Mouse (Mus musculus) hindbrain, embryonic 12.5 days (tissue): ENCODE measurements around the gene Pgbd5. TPM values are rescaled to one million over a fixed set of nuclear protein-coding genes. Genes with fewer than 3 reads are reported as not detected.

Experiments
- ATAC-seq: fragments of 200-750 bp; cut with Nextera tagmentation; 2 replicates; pipeline ENCODE4 v1.8.0; 2017; ENCODE audit warnings: moderate TSS enrichment; ENCODE audit not compliant: low FRiP score
- H3K27ac ChIP-seq: fragments of 300-500 bp; sonication (generic); 2 replicates; pipeline ENCODE4 v1.5.1; 2016; ENCODE audit warnings: mild to moderate bottlenecking
- H3K27me3 ChIP-seq: fragments of 300-500 bp; sonication (generic); 2 replicates; pipeline ENCODE4 v1.6.1; 2016; ENCODE audit warnings: mild to moderate bottlenecking
- H3K36me3 ChIP-seq: fragments of 300-500 bp; sonication (generic); 2 replicates; pipeline ENCODE4 v1.6.1; 2016; ENCODE audit warnings: mild to moderate bottlenecking
- H3K4me1 ChIP-seq: fragments of 300-500 bp; sonication (generic); 2 replicates; pipeline ENCODE4 v1.6.1; 2016
- H3K4me2 ChIP-seq: fragments of 300-500 bp; sonication (generic); replicated peaks from 2 replicates; pipeline ENCODE4 v1.6.1; 2016; ENCODE audit warnings: mild to moderate bottlenecking
- H3K4me3 ChIP-seq: fragments of 300-500 bp; sonication (generic); 2 replicates; pipeline ENCODE4 v1.5.1; 2016; ENCODE audit warnings: mild to moderate bottlenecking
- H3K9ac ChIP-seq: fragments of 300-500 bp; sonication (generic); 2 replicates; pipeline ENCODE4 v1.6.1; 2016; ENCODE audit warnings: mild to moderate bottlenecking, moderate library complexity
- H3K9me3 ChIP-seq: fragments of 300-500 bp; sonication (generic); replicated peaks from 2 replicates; pipeline ENCODE4 v1.6.1; 2016; ENCODE audit warnings: mild to moderate bottlenecking
- WGBS: fragments of 180-500 bp; shearing (Covaris S2); methylation state at CpG from one replicate; pipeline ENCODE4 v1.1.7; 2016; 5-methylcytosine and 5-hydroxymethylcytosine counted together
- polyA plus RNA-seq: library from polyadenylated mRNA; unstranded; fragments of >200 nt; fragmentation: Nextera tagmentation; extraction: Ambion mirVana; gene quantifications from 2 replicates; pipeline ENCODE4 v1.2.1, GENCODE M21; 2016

The Pgbd5 gene
- polyA plus RNA-seq, 1 experiment from 2014 or later, result 6.4 TPM

DNA sequence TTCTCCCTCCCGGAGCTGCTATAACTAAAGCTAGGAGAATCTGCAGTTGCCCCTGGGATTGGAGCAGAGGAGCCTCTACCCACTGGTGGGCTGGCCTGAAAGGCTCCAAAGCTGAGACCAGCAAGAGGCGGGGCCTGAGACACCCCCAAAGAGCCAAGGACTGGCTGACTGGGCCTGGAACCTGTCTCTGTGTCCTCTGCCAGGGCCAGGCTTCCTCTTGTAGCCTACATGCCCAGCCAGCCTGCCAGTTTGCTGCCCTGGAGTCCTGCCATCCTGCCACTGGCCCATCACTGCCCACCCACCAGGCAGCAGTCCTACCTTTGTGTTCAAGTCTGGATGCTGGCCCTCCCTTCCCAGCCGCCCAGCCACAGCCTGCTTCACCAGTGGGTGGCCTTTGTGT lies 109.0 kb downstream of the Pgbd5 start:
- Histone ChIP-seq H3K27ac (peak overlapping the region; percentile 52; the same call in 1 of the 2 replicates), H3K4me2 (no peak overlapping the region), H3K9ac (no peak overlapping the region), H3K4me1 (peaks cover 25% of the 10 kb centered on the region), H3K9me3 (no peaks in the 10 kb centered on the region), H3K27me3 (no peaks in the 10 kb centered on the region), H3K4me3 (no peak overlapping the region), H3K36me3 (peaks cover 69% of the 10 kb centered on the region)
- WGBS, result 38% methylated on average over 3 of the region's 3 CpGs
- peak; percentile 33; the same call in 1 of the 2 replicates for ATAC-seq

DNA sequence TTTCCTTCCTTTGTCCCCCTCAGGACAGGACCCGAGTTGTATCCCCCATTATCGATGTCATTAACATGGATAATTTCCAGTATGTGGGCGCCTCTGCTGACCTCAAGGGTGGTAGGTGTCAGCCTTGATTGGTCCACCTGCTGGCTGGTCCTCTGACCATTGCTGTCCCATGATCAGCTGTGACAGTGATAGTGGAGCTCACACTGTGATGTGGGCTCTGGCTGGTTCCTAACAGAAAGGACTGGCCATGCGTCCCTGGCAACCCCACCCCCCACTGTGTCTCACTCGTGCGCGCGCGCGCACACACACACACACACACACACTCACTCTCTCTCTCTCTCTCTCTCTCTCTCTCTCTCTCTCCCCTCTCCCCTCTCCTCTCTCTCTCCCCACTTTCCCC lies 109.8 kb downstream of the Pgbd5 start:
- ATAC-seq, result 0 out of 2 replicates have a peak, but pooled peaks have one; percentile 30
- H3K27ac ChIP-seq, result 0 out of 2 replicates have a peak overlapping the region, but pooled peaks have one; percentile 37
- 39% methylated on average over 7 of the region's 10 CpGs for WGBS

DNA sequence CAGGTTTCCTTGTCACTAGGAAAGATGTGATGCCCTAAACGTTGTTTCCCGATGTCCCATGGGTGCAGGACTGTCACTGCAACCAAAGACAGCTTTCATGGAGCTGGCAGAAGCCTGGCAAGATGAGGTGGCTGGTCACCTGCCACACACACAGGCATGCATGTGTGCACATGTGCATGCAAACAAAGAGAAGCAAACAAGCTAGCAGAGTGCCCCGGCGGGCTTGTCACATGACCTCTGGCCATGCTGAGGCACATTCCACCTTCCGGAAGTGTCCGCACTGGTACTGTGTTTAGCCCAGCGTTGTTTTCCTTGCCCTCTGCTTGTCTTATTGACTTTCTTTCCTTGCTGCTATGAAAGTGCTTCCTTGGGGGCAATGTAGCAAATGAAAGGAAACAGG lies 111.2 kb downstream of the Pgbd5 start:
- no peak for ATAC-seq
- peaks cover 68% of the 10 kb centered on the region for H3K36me3 ChIP-seq
- no peaks in the 10 kb centered on the region for H3K27me3 ChIP-seq
- no peak overlapping the region for H3K4me3 ChIP-seq
- no peaks in the 10 kb centered on the region for H3K9me3 ChIP-seq
- 78% methylated on average over 7 of the region's 7 CpGs for WGBS
- H3K9ac ChIP-seq, result no peak overlapping the region
- H3K27ac ChIP-seq, result no peak overlapping the region
- no peak overlapping the region for H3K4me2 ChIP-seq
- peaks cover 23% of the 10 kb centered on the region for H3K4me1 ChIP-seq

More for the DNA sequence above, 109.8 kb downstream of the Pgbd5 start:
- Histone ChIP-seq H3K4me2 (no peak overlapping the region), H3K9ac (no peak overlapping the region), H3K4me3 (no peak overlapping the region), H3K4me1 (peaks cover 23% of the 10 kb centered on the region), H3K27me3 (no peaks in the 10 kb centered on the region), H3K9me3 (no peaks in the 10 kb centered on the region), H3K36me3 (peaks cover 67% of the 10 kb centered on the region)

DNA sequence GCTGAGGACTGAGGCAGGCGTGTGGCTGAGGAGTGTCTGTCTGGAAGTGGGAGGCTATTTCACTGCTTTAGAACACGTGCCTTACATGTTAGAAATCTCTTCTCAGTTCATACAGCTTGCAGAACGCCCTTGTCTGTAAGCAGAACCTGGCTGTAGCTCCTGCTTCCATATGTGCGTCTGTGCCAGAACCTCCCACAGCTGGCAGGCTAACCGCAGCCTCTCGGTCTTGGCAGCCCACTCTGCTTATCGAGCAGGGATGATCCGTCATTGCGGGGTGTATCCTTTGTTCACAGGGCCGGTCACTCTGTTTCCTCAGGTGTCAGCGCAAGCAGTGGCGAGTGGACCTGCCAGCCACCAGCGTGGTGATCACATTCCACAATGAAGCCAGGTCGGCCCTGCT lies 116.1 kb downstream of the Pgbd5 start:
- Histone ChIP-seq H3K27me3 (no peaks in the 10 kb centered on the region), H3K4me2 (no peak overlapping the region), H3K36me3 (peaks cover 51% of the 10 kb centered on the region), H3K4me3 (no peak overlapping the region), H3K4me1 (peaks cover 40% of the 10 kb centered on the region), H3K9me3 (no peaks in the 10 kb centered on the region), H3K9ac (no peak overlapping the region), H3K27ac (no peak overlapping the region)
- no peak for ATAC-seq
- WGBS, result 93% methylated on average over 14 of the region's 14 CpGs

DNA sequence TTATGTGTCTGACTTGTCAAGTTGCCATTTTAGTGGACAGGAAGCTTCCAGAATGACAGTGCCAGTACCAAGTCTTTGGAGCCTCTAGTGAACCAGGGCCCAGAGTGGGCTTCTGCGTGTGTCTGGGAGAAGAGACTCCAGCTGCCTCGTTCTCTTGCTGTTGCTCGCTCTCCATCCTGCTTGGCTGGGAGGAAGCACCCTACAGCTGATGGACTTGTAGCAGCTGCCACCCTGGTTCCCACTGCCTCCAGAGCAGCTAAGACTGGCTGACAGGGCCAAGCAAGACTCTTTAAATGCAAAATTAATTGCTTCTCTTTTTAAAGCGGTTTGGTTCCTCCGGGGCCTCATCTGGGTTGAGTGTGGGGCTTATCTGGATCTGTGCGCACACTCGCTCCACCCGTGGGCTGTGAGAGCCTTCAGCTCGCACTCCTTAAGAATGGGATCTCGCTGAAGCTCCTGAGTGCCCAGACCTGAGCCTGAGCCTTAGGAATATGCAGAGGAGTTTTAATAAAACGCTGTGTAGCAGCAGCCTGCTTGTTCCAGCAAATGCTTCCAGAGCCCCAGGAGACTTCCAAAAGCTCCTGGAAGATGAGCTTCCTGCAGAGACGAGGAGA lies 118.1 kb downstream of the Pgbd5 start:
- H3K4me2 ChIP-seq, result no peak overlapping the region; the same call in 1 of the 2 replicates
- peaks cover 48% of the 10 kb centered on the region for H3K4me1 ChIP-seq
- H3K27ac ChIP-seq, result peak overlapping the region; percentile 66
- H3K27me3 ChIP-seq, result no peaks in the 10 kb centered on the region
- peaks cover 35% of the 10 kb centered on the region for H3K36me3 ChIP-seq
- WGBS, result 52% methylated on average over 12 of the region's 12 CpGs
- H3K9me3 ChIP-seq, result no peaks in the 10 kb centered on the region
- H3K4me3 ChIP-seq, result no peak overlapping the region
- 0 out of 2 replicates have a peak, but pooled peaks have one; percentile 33 for ATAC-seq
- peak overlapping the region; percentile 41; the same call in 1 of the 2 replicates for H3K9ac ChIP-seq

DNA sequence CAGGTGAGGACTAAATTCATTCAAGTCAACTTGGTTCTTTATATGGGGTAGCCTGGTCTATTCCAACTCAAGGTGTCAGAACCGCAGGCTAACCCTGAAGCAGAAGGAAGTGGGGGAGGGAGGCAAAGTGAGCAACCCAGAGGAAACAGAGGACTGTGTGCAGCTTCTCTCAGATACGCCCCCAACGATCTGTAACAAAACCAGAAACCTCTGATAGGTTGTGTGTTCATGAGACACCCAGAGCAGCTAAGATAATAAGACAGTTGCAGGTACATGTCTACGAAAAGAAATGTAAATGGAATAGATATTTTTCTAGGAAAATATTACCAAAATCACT lies 120.2 kb downstream of the Pgbd5 start:
- ATAC-seq, result no peak

More for the DNA sequence above, 120.2 kb downstream of the Pgbd5 start:
- no peak overlapping the region for H3K9ac ChIP-seq
- no peak overlapping the region for H3K27ac ChIP-seq
- H3K27me3 ChIP-seq, result no peaks in the 10 kb centered on the region
- H3K4me2 ChIP-seq, result no peak overlapping the region
- 93% methylated on average over 4 of the region's 4 CpGs for WGBS
- H3K36me3 ChIP-seq, result peaks cover 17% of the 10 kb centered on the region
- H3K4me3 ChIP-seq, result no peak overlapping the region
- peaks cover 61% of the 10 kb centered on the region for H3K4me1 ChIP-seq
- H3K9me3 ChIP-seq, result no peaks in the 10 kb centered on the region

Other genes with a start within 250 kb of the Pgbd5 start
- 84.8 and 86.1 TPM in 2 replicates for gene Galnt2, start 208.3 kb downstream of the Pgbd5 start, polyA plus RNA-seq
- gene Cog2, start 81.1 kb upstream of the Pgbd5 start, polyA plus RNA-seq, result 44.2 and 44.6 TPM in 2 replicates
- gene Agt, start 130.0 kb upstream of the Pgbd5 start, polyA plus RNA-seq, result 0.35 and 0.44 TPM in 2 replicates
- gene Capn9, start 136.5 kb upstream of the Pgbd5 start, polyA plus RNA-seq, result not detected in 2 replicates
- gene 2310022B05Rik, start 223.7 kb upstream of the Pgbd5 start, polyA plus RNA-seq, result 26.6 and 31.2 TPM in 2 replicates